Mouse (Mus musculus) ovary, postnatal 10 days (tissue): ENCODE data around the gene Lgmn.
A peak's percentile ranks its signal among the peaks of the same experiment; 100 is the strongest.

Source experiments
- DNase-seq: peaks from one replicate; pipeline ENCODE4 v3.0.0; 2022; ENCODE audit warnings: low spot score

Gene Lgmn

DNA sequence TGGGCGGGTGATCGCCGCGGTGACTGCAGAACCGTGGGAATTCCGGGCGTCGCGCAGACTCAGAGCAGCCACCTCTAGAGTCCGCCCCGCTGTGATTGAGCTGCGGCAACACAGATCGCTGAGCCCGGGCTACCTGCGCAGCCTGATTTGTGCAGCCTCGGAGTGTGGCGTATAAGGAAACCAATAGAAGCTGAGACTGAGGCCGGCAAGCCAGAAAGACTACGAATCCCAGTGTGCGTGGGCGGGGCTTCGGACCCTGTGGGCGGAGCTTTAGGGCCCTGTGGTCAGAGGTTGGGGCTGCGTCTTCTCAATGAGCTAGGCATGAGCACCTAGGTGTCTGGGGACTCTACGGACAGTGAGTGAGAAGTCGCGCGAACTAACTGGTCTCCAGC lies at the start of gene Lgmn:
Lgmn (minus strand) TSS at position 182 of the 392 bp plus-strand sequence.
- peak; percentile 88 for DNase-seq

- no peak for DNase-seq
Observed at GRCm38 (mm10) chr12:102484946-102485345, 45.3 kb upstream of the Lgmn start.

GRCm38 (mm10) chr12:102480481-102480880 lies 40.9 kb upstream of the Lgmn start:
- DNase-seq = no peak

- DNase-seq = no peak
Observed at GRCm38 (mm10) chr12:102474411-102474810, 34.8 kb upstream of the Lgmn start.

GRCm38 (mm10) chr12:102468894-102469764 lies 29.5 kb upstream of the Lgmn start, which contains the start of gene Golga5:
Gene Golga5 (plus strand): TSS chr12:102469135.
- DNase-seq = peak; percentile 93

DNA sequence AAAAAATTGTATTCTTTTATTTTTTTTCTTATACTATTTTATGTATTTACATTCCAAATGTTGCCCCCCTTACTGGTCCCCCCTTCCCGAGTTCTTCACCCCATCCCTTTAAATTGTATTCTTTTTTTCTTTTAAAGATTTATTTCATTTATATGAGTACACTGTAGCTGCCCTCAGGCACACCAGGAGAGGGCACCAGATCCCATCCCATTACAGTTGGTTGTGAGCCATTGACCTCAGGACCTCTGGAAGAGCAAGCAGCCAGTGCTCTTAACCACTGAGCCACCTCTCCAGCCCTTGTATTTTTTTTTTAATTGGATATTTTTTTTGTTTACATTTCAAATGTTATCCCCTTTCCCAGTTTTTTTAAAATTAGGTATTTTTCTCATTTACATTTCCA lies 28.5 kb upstream of the Lgmn start:
- no peak for DNase-seq

GRCm38 (mm10) chr12:102464650-102465049 lies 25.0 kb upstream of the Lgmn start:
- DNase-seq = no peak

DNA sequence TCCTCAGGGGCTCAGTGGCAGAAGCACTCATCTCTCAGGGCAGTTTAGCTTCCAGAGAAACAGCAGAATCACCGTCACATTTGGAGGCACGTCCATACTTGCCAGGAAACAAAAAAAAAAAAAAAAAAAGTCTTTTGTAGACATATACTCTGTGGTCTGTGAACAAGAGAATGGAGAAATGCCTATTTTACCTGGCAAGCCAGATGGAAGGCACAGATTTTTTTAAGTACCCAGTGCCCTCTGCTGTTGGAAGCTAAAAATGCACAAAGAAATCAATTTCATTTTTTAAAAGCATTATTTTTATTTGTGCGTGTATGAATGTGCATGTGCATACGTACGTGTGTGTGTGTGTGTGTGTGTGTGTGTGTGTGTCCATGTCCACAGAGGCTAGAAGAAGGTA lies 21.6 kb upstream of the Lgmn start:
- no peak for DNase-seq

DNA sequence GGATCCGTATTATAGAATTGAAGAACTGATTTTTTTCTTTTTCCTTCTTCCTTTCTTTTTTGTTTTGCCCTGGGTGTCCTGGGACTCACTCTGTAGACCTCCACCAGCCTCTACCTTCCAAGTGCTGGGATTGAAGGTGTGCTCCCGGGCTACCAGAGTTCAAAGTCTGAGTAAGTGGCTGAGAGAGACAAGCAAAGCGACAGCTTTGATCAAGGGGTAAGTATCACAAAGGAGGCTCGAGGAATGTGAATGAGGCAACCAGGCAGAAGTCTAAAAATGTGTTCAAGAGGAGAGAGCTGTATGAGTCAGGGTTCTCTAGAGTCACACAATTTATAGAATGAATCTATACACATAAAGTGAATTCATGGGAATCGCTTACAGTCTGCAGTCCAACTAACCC lies 20.4 kb upstream of the Lgmn start:
- DNase-seq = no peak

DNA sequence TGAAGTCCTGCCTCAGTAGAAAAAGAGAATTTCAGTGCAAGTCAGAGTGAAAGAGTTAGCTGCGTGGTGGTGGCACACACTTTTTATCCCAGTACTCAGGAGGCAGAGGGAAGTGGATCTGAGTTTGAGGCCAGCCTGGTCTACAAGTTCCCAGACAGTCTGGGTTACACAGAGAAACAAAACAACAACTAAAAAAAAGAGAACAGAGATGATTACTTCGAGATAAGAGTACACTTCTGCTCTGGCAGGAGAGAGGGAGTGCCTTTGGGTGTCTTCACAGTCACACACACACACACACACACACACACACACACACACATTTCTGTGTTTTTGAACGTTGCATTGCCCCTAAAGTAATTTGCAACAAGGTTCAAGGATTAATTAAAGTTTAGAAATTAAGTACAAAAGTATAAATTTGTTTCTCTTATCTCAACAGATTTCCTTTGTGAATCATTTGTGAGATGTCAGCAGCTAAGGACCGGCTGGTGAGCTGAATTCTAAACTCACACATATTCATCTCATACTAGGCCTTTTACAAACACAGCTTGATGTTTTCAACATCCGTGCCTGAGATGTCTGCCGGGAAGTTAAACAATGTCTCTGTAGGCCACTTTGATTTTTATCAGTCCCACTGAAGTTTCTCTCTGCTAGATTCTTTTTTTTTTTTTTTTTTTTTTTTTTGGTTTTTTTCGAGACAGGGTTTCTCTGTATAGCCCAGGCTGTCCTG lies 17.0 kb upstream of the Lgmn start:
- DNase-seq = no peak

GRCm38 (mm10) chr12:102453581-102453980 lies 14.0 kb upstream of the Lgmn start:
- DNase-seq = no peak

- no peak for DNase-seq
Observed at GRCm38 (mm10) chr12:102451126-102451851, 11.7 kb upstream of the Lgmn start.

GRCm38 (mm10) chr12:102450437-102450836 lies 10.8 kb upstream of the Lgmn start:
- no peak for DNase-seq

DNA sequence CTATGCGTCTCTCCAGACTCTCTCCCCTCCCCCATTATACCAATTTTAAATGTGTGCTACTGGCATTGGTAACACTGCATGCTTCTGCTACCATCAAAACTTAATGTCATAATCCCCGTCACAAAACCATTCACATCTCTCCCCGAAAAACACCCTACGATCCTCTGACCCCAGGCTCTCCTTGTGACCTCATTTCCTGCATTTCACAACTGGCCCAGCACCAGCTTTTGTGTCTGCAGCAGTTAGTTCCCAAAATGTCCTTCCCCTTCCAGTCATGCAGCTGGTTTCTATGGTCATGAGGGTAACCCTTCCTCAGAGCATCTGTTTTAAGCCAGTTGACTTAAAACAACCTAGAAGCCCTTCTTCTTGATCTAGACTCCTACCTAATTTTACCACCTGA lies 5.8 kb upstream of the Lgmn start:
- DNase-seq = no peak

DNA sequence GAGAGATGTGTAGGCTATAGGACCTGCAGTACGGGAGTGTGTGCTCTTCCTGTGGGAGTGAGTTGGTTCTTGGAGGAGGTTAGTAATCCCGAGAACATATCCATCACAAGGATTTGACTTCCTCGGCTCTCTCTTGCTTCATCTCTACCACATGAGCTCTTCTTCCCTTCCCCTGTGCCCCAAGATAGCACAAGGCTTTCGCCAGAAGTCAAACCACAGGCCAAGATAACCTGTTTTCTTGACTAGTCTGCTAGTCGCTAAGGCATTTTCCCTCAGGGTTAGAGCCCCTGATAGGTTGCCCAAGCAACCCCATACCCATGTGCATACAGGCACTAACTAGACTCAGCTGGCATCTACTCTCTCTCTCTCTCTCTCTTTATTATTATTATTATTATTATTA lies 4.1 kb upstream of the Lgmn start:
- no peak for DNase-seq

DNA sequence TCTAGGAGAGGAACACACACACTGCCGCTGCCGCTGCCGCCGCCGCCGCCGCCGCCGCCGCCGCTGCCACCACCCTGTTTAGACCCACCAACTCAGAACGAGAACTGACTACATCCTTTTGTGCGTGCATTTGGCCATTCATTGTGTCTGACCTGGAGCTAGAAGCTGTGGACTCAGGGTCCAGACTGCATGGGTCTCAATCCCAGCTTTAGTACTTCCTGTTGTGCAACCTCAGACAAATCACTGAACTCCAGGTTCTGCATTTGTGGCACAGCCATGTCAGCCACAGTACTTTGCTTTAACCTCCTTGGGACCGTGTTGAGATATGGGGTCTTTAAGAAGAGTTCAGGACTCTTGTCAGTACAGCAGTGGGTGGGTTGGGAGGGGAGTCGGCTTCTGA lies 3.0 kb upstream of the Lgmn start:
- DNase-seq = no peak

DNA sequence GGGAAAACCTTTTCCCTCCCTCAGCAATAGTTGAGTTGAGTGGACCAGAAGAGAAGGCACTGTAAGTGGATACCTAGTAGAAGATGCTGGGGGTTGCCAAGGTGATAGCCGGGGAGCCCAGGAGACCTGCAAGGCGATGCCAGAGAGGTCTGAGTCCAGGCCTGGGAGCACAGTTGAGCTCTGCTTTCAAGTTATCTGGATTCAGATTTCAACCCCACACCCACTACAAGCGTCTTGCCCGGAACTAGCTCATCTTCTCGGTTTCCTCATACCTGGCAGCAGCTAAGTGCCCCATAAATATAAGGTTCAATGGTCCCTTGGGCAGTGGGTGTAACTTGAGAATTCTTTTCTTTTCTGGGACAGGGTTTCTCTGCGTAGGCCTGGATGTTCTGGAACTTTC lies 1.5 kb upstream of the Lgmn start:
- no peak for DNase-seq

DNA sequence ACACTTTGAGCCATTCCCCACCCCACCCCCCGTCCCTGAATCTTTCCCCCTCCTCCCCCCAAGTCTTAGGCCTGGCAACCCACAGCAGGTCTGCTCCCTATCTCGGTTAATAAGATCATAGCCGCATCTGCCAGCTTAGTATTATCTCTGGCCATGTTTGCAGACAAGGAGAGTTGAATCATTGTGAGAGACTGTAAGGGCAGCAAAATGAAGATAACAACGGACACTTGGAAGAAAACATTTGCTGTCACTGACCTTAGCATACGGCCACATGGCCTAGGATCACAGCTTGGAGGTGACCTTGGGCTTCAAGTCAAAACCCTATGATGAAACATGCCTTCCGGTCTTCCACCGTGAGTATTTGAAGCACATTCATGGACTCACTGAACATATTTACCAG lies 938 bp upstream of the Lgmn start:
- no peak for DNase-seq

- no peak for DNase-seq
Observed at GRCm38 (mm10) chr12:102438983-102439631, 506 bp downstream of the Lgmn start.

- no peak for DNase-seq
Observed at GRCm38 (mm10) chr12:102437952-102438351, 1.7 kb downstream of the Lgmn start.

DNA sequence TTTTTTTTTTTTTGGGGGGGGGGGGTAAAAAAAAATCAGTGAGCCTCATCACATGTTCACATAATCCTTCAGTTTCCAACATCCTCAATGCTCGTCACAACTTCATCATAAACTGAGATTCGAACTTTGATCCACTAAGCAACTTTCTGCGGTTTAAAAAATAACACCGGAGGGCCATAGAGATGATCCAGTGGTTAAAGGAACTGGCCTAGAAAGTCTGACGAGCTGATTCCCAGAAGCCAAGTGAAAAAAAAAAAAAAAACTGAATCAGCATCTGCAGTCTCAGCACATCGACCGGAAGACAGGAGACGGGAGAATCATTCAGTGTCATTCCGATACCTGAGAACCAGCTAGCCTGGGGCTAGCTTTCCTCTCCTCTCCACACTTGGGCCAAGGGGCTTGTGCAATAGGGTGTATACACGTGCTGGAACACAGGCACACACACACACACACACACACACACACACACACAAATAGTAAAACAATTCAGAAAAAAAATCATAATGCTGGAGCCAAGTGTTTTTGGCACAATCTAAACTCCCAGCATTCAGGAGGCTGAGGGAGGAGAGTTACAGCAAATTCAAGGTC lies 2.6 kb downstream of the Lgmn start:
- no peak for DNase-seq

DNA sequence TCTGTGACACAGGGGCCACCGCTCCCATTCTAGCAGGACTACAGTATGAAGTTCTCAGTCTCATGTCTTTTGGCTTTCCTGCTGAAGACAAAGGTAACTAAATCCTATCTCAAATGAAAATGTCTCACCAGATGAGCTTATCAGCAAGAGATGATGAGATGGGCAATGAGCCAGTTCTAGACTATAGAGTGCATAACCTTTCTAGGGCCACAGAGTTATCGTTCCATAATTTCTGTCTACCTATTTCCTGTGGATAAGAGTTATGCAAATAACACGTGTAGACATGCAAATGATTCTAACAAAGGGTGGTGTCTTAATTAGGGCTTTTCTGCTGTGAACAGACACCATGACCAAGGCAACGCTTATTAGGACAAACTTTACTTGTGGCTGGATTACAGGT lies 5.5 kb downstream of the Lgmn start:
- no peak for DNase-seq
